Mouse (Mus musculus) stomach, postnatal 0 days (tissue): ENCODE measurements around the gene Rpl3l. TPM values are rescaled to one million over a fixed set of nuclear protein-coding genes. Genes with fewer than 3 reads are reported as not detected.
"Not testable (repeated sequence)": the region's sequence is repeated elsewhere in the genome, so short reads cannot be mapped to it uniquely, and the experiment has no call there.

Source experiments
- ATAC-seq: fragments of 200-750 bp; cut with Nextera tagmentation; 2 replicates; pipeline ENCODE4 v1.8.0; 2017; ENCODE audit not compliant: low FRiP score, low TSS enrichment
- DNase-seq: peaks from one replicate; pipeline ENCODE4 v3.0.0-alpha.2; 2016; ENCODE audit warnings: low spot score
- H3K27ac ChIP-seq: fragments of 300-500 bp; sonication (generic); replicated peaks from 2 replicates; pipeline ENCODE4 v1.5.1; 2014; ENCODE audit warnings: mild to moderate bottlenecking, control low read depth
- H3K27me3 ChIP-seq: fragments of 300-500 bp; sonication (generic); 2 replicates; pipeline ENCODE4 v1.6.1; 2014; ENCODE audit warnings: low read length; ENCODE audit not compliant: control insufficient read depth, insufficient read depth
- H3K36me3 ChIP-seq: fragments of 300-500 bp; sonication (generic); 2 replicates; pipeline ENCODE4 v1.6.1; 2014; ENCODE audit warnings: low read length, mixed read lengths; ENCODE audit not compliant: control insufficient read depth, insufficient read depth
- H3K4me1 ChIP-seq: fragments of 300-500 bp; sonication (generic); replicated peaks from 2 replicates; pipeline ENCODE4 v1.6.1; 2014; ENCODE audit warnings: antibody characterized with exemption; ENCODE audit not compliant: control insufficient read depth, insufficient read depth
- H3K4me2 ChIP-seq: fragments of 300-500 bp; sonication (generic); replicated peaks from 2 replicates; pipeline ENCODE4 v1.6.1; 2014; ENCODE audit warnings: low read depth, mild to moderate bottlenecking, control low read depth, moderate library complexity
- H3K4me3 ChIP-seq: fragments of 300-500 bp; sonication (generic); 2 replicates; pipeline ENCODE4 v1.5.1; 2014; ENCODE audit warnings: low read depth, low read length, control low read depth
- H3K9ac ChIP-seq: fragments of 300-500 bp; sonication (generic); 2 replicates; pipeline ENCODE4 v1.6.1; 2014; ENCODE audit warnings: mild to moderate bottlenecking, low read length, control low read depth, mixed read lengths
- H3K9me3 ChIP-seq: fragments of 300-500 bp; sonication (generic); 2 replicates; pipeline ENCODE4 v1.6.1; 2016; ENCODE audit warnings: low read length; ENCODE audit not compliant: control insufficient read depth
- CTCF ChIP-seq: IDR thresholded peaks from 2 replicates; pipeline ENCODE4 v1.5.1; 2016; ENCODE audit warnings: antibody characterized with exemption, low read depth, mild to moderate bottlenecking, moderate library complexity
- EP300 ChIP-seq: optimal IDR thresholded peaks from 2 replicates; pipeline ENCODE3; 2016; ENCODE audit warnings: antibody characterized with exemption
- WGBS: fragments of 180-500 bp; shearing (Covaris S2); extraction: QIAGEN DNeasy Blood & Tissue Kit; methylation state at CpG from one replicate; pipeline ENCODE4 v1.1.7; 2014; 5-methylcytosine and 5-hydroxymethylcytosine counted together
- polyA plus RNA-seq: library from polyadenylated mRNA; unstranded; fragments of >200 nt; fragmentation: Nextera tagmentation; extraction: Ambion mirVana; gene quantifications from 2 replicates; pipeline ENCODE4 v1.2.1, GENCODE M21; 2015

Gene Rpl3l
- polyA plus RNA-seq, 1 experiment from 2014 or later, result 0.28 TPM

GRCm38 (mm10) chr17:24716166-24716682 is 11.4 kb upstream of the Rpl3l start:
- DNase-seq (no peak), ATAC-seq (no peak)
- 94% methylated on average over 15 of the region's 15 CpGs for WGBS
- Histone ChIP-seq H3K4me1 (no peaks in the 10 kb centered on the region), H3K9ac (no peak overlapping the region), H3K27me3 (no peaks in the 10 kb centered on the region), H3K4me2 (no peak overlapping the region), H3K27ac (no peak overlapping the region), H3K4me3 (no peak overlapping the region), H3K9me3 (no peaks in the 10 kb centered on the region), H3K36me3 (peaks cover under 1% of the 10 kb centered on the region; the same call in 1 of the 2 replicates)
- no peak for TF ChIP-seq CTCF
- TF ChIP-seq EP300, result no peak

DNA sequence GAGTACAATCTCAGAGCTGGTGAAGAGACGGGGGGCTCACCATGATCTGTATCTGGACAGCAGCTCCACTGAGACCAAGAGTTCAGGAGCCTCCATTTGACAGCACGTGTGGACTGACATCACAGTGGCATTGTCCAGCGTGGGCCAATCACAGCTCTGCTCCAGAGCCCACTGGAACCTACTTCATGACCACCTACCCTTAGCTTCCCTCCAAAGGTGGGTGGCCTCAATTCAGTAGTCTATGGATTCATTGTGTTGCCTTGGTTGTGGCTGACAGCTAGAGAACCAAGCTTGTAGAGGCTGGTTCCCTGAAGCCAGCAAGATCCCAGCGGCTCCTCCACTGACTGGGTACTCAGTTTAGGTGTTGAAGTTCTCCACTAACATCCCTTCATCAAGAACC is 9.7 kb upstream of the Rpl3l start, which contains the start of the genes Rnf151 and Rps2:
TSS of gene Rnf151 (minus strand) at position 121 of the 400 bp plus-strand sequence.
TSS of gene Rps2 (plus strand) at position 174 of the 400 bp plus-strand sequence.
- 77% methylated on average over 4 of the region's 4 CpGs for WGBS
- Histone ChIP-seq H3K27ac (no peak within 1 kb of the TSS), H3K4me1 (0 out of 2 replicates have a peak, but pooled peaks cover 2% of the 10 kb centered on the region), H3K4me3 (peak within 1 kb of the TSS; percentile 50), H3K9ac (no peak within 1 kb of the TSS), H3K9me3 (no peaks in the 10 kb centered on the region), H3K27me3 (no peaks in the 10 kb centered on the region), H3K4me2 (peak within 1 kb of the TSS; percentile 24), H3K36me3 (peaks cover 10% of the 10 kb centered on the region)
- DNase-seq, result no peak
- TF ChIP-seq EP300 (no peak), CTCF (no peak)
- no peak for ATAC-seq

- not testable (repeated sequence) for H3K9me3 ChIP-seq, H3K27me3 ChIP-seq, ATAC-seq, H3K27ac ChIP-seq, DNase-seq, H3K4me1 ChIP-seq, H3K36me3 ChIP-seq
- Histone ChIP-seq H3K4me2 (peak overlapping the region; percentile 24), H3K4me3 (peak overlapping the region; percentile 50), H3K9ac (peak overlapping the region; percentile 61; the same call in 1 of the 2 replicates)
- 54% methylated on average over 5 of the region's 5 CpGs for WGBS
- TF ChIP-seq CTCF, result peak; percentile 51
Observed at GRCm38 (mm10) chr17:24718938-24719337, 8.7 kb upstream of the Rpl3l start.

DNA sequence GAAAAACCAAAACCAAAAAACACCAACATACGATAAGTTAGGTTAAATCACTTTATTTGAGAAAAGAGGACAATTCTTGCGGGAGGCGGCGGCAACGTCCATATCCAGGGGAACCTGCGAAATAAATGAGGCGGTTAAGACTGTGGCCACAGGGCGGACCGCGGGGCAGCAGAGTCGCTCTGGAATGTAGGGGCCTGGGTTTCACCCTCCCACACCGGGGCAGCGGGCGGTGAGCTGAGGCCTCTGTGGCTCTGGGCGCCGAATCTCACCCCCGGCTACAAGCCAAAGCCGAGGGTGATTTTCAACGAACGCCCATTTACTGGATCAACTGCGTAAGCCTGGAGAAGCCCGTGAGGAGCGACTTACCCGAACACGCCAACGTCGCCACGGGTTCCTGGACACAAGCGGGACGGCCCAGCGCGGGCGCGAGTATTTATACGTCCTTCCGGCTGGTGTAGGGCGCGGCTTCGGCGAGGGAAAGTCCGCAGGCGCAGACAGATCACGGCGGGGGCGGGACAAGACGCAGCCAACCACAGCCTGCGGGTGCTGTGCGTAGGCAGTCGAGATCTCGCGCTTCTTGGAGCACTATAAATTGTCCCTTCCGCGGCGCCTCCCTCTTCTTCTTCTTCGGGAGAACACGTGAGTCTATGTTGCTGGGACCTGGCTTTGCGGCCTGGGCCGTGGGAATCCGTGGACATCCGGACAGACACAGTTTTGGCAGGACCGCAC is 8.0 kb upstream of the Rpl3l start:
- Histone ChIP-seq H3K27me3 (no peaks in the 10 kb centered on the region), H3K27ac (peak overlapping the region; percentile 94), H3K36me3 (peaks cover 10% of the 10 kb centered on the region), H3K9me3 (no peaks in the 10 kb centered on the region), H3K4me2 (peak overlapping the region; percentile 66), H3K4me1 (0 out of 2 replicates have a peak, but pooled peaks cover 2% of the 10 kb centered on the region), H3K4me3 (peak overlapping the region; percentile 50), H3K9ac (peak overlapping the region; percentile 88)
- WGBS, result under 1% methylated on average over 61 of the region's 61 CpGs
- DNase-seq (peak; percentile 99), ATAC-seq (peak; percentile 97)
- TF ChIP-seq CTCF, result peak; percentile 29
- peak; percentile 77 for TF ChIP-seq EP300

DNA sequence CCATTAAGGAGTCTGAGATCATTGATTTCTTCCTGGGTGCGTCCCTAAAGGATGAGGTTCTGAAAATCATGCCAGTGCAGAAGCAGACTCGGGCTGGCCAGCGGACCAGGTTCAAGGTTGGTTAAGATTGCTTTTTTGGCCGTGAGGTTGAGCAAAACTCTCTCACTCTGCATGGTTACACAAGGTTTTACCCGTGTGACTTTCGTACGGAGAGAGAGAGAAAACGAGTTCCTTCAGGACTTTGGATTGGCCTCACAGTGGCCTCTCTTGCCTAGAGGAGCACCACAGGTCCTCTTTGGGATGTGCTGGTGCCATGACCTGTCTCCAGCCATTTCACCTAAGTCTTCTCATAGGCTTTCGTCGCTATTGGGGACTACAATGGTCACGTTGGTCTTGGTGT is 7.0 kb upstream of the Rpl3l start:
- Histone ChIP-seq H3K4me3 (peak overlapping the region; percentile 50), H3K9ac (peak overlapping the region; percentile 88), H3K27ac (peak overlapping the region; percentile 94), H3K4me2 (peak overlapping the region; percentile 66)
- H3K9me3 ChIP-seq, ATAC-seq, DNase-seq, H3K27me3 ChIP-seq, H3K4me1 ChIP-seq, H3K36me3 ChIP-seq: not testable (repeated sequence)
- WGBS, result 0% methylated on average over 11 of the region's 11 CpGs

DNA sequence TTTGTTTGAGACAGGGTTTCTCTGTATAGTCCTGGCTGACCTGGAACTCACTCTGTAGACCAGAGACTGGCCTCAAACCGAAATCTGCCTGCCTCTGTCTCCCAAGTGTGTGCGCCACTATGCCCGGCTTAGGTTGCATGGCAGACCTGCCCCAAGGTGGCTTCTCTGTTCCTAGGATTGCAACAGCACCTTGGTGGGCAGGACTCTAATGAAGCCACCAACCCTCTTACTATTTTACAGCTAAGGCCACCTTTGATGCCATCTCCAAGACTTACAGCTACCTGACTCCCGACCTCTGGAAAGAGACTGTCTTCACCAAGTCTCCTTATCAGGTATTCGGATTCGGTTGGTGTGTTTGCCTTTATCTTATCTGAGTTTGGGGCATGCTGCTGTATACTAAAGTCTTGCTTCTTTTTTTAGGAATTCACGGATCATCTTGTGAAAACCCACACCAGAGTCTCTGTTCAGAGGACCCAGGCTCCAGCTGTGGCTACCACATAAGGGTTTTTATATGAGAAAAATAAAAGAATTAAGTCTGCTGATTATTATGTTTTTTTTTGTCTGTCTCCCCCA is 6.2 kb upstream of the Rpl3l start:
- H3K4me1 ChIP-seq, H3K9me3 ChIP-seq, H3K36me3 ChIP-seq, DNase-seq, ATAC-seq, H3K27me3 ChIP-seq: not testable (repeated sequence)
- Histone ChIP-seq H3K4me2 (peak overlapping the region; percentile 66), H3K27ac (peak overlapping the region; percentile 45; the same call in 1 of the 2 replicates), H3K9ac (peak overlapping the region; percentile 32), H3K4me3 (peak overlapping the region; percentile 50; the same call in 1 of the 2 replicates)
- WGBS, result 46% methylated on average over 7 of the region's 7 CpGs
